Mouse (Mus musculus): Measurements from ENCODE around the gene Plppr2. TPM values are rescaled to one million over a fixed set of nuclear protein-coding genes. Genes with fewer than 3 reads are reported as not detected.
A peak's percentile ranks its signal among the peaks of the same experiment; 100 is the strongest.

Plppr2 gene
- polyA plus RNA-seq, 1 experiment from 2014 or later = 8.7 TPM

GRCm38 (mm10) chr9:21926784-21927183, 10.0 kb upstream of the Plppr2 start:
- no peak for DNase-seq (ENCODE audit: low spot score)
- Histone ChIP-seq H3K36me3 (ENCODE audit: control insufficient read depth, insufficient read depth, low read length) (no peaks in the 10 kb centered on the region), H3K4me2 (ENCODE audit: low read length) (peak overlapping the region; percentile 80), H3K27me3 (replicated peaks; ENCODE audit: control insufficient read depth, insufficient read depth, low read length) (no peaks in the 10 kb centered on the region), H3K4me3 (ENCODE audit: low read depth, low read length) (peak overlapping the region; percentile 64), H3K27ac (ENCODE audit: low read depth) (peak overlapping the region; percentile 57; the same call in 1 of the 2 replicates), H3K9ac (ENCODE audit: low read length) (peak overlapping the region; percentile 69), H3K9me3 (ENCODE audit: control insufficient read depth, low read length) (no peaks in the 10 kb centered on the region), H3K4me1 (replicated peaks; ENCODE audit: control insufficient read depth, insufficient read depth, low read length) (peaks cover 14% of the 10 kb centered on the region)
- ATAC-seq (replicated peaks; ENCODE audit: low FRiP score, low TSS enrichment, low read depth) = peak; percentile 9; the same call in 1 of the 2 replicates
- WGBS = 0% methylated on average over 6 of the region's 6 CpGs

GRCm38 (mm10) chr9:21927208-21927753, 9.6 kb upstream of the Plppr2 start, which contains the start of the genes Ccdc159 and Tmem205:
TSS of gene Ccdc159 (plus strand) at chr9:21927471.
TSS of gene Tmem205 (minus strand) at chr9:21927556.
- no peaks in the 10 kb centered on the region for H3K27me3 ChIP-seq (replicated peaks; ENCODE audit: control insufficient read depth, insufficient read depth, low read length)
- WGBS = 0% methylated on average over 28 of the region's 28 CpGs

GRCm38 (mm10) chr9:21929208-21929607, 7.6 kb upstream of the Plppr2 start:
- H3K27me3 ChIP-seq (replicated peaks; ENCODE audit: control insufficient read depth, insufficient read depth, low read length) = no peaks in the 10 kb centered on the region
- peaks cover 14% of the 10 kb centered on the region for H3K4me1 ChIP-seq (replicated peaks; ENCODE audit: control insufficient read depth, insufficient read depth, low read length)
- DNase-seq (ENCODE audit: low spot score) (peak; percentile 50), ATAC-seq (replicated peaks; ENCODE audit: low FRiP score, low TSS enrichment, low read depth) (no peak)
- H3K27ac ChIP-seq (ENCODE audit: low read depth) = no peak overlapping the region
- no peak overlapping the region for H3K9ac ChIP-seq (ENCODE audit: low read length)
- no peak overlapping the region for H3K4me2 ChIP-seq (ENCODE audit: low read length)
- H3K36me3 ChIP-seq (ENCODE audit: control insufficient read depth, insufficient read depth, low read length) = no peaks in the 10 kb centered on the region
- WGBS = 79% methylated on average over 3 of the region's 3 CpGs
- H3K4me3 ChIP-seq (ENCODE audit: low read depth, low read length) = no peak overlapping the region
- H3K9me3 ChIP-seq (ENCODE audit: control insufficient read depth, low read length) = no peaks in the 10 kb centered on the region

More at GRCm38 (mm10) chr9:21927208-21927753, 9.6 kb upstream of the Plppr2 start, which contains the start of the genes Ccdc159 and Tmem205:
- Histone ChIP-seq H3K4me1 (replicated peaks; ENCODE audit: control insufficient read depth, insufficient read depth, low read length) (peaks cover 14% of the 10 kb centered on the region), H3K4me2 (ENCODE audit: low read length) (peak within 1 kb of the TSS; percentile 80), H3K36me3 (ENCODE audit: control insufficient read depth, insufficient read depth, low read length) (no peaks in the 10 kb centered on the region), H3K27ac (ENCODE audit: low read depth) (peak within 1 kb of the TSS; percentile 57; the same call in 1 of the 2 replicates), H3K4me3 (ENCODE audit: low read depth, low read length) (peak within 1 kb of the TSS; percentile 64), H3K9me3 (ENCODE audit: control insufficient read depth, low read length) (no peaks in the 10 kb centered on the region), H3K9ac (ENCODE audit: low read length) (peak within 1 kb of the TSS; percentile 69)
- DNase-seq (ENCODE audit: low spot score) (peak; percentile 88), ATAC-seq (replicated peaks; ENCODE audit: low FRiP score, low TSS enrichment, low read depth) (peak; percentile 99)

GRCm38 (mm10) chr9:21932006-21932405, 4.8 kb upstream of the Plppr2 start:
- DNase-seq (ENCODE audit: low spot score) = no peak

GRCm38 (mm10) chr9:21932445-21933137, 4.2 kb upstream of the Plppr2 start:
- peak; percentile 47 for DNase-seq (ENCODE audit: low spot score)
- Histone ChIP-seq H3K4me1 (replicated peaks; ENCODE audit: control insufficient read depth, insufficient read depth, low read length) (peaks cover 10% of the 10 kb centered on the region), H3K4me2 (ENCODE audit: low read length) (no peak overlapping the region), H3K4me3 (ENCODE audit: low read depth, low read length) (no peak overlapping the region), H3K9me3 (ENCODE audit: control insufficient read depth, low read length) (no peaks in the 10 kb centered on the region), H3K9ac (ENCODE audit: low read length) (no peak overlapping the region), H3K36me3 (ENCODE audit: control insufficient read depth, insufficient read depth, low read length) (no peaks in the 10 kb centered on the region), H3K27ac (ENCODE audit: low read depth) (no peak overlapping the region), H3K27me3 (replicated peaks; ENCODE audit: control insufficient read depth, insufficient read depth, low read length) (no peaks in the 10 kb centered on the region)
- no peak for ATAC-seq (replicated peaks; ENCODE audit: low FRiP score, low TSS enrichment, low read depth)
- 58% methylated on average over 12 of the region's 12 CpGs for WGBS

More at GRCm38 (mm10) chr9:21932006-21932405, 4.8 kb upstream of the Plppr2 start:
- no peak overlapping the region for H3K9ac ChIP-seq (ENCODE audit: low read length)
- no peak overlapping the region for H3K4me2 ChIP-seq (ENCODE audit: low read length)
- no peaks in the 10 kb centered on the region for H3K9me3 ChIP-seq (ENCODE audit: control insufficient read depth, low read length)
- H3K27ac ChIP-seq (ENCODE audit: low read depth) = no peak overlapping the region
- H3K36me3 ChIP-seq (ENCODE audit: control insufficient read depth, insufficient read depth, low read length) = no peaks in the 10 kb centered on the region
- no peaks in the 10 kb centered on the region for H3K27me3 ChIP-seq (replicated peaks; ENCODE audit: control insufficient read depth, insufficient read depth, low read length)
- no peak for ATAC-seq (replicated peaks; ENCODE audit: low FRiP score, low TSS enrichment, low read depth)
- H3K4me3 ChIP-seq (ENCODE audit: low read depth, low read length) = no peak overlapping the region
- 56% methylated on average over 2 of the region's 2 CpGs for WGBS
- peaks cover 12% of the 10 kb centered on the region for H3K4me1 ChIP-seq (replicated peaks; ENCODE audit: control insufficient read depth, insufficient read depth, low read length)

- Histone ChIP-seq H3K9me3 (ENCODE audit: control insufficient read depth, low read length) (no peaks in the 10 kb centered on the region), H3K27me3 (replicated peaks; ENCODE audit: control insufficient read depth, insufficient read depth, low read length) (no peaks in the 10 kb centered on the region), H3K4me3 (ENCODE audit: low read depth, low read length) (no peak overlapping the region), H3K4me2 (ENCODE audit: low read length) (no peak overlapping the region), H3K27ac (ENCODE audit: low read depth) (no peak overlapping the region), H3K9ac (ENCODE audit: low read length) (no peak overlapping the region), H3K36me3 (ENCODE audit: control insufficient read depth, insufficient read depth, low read length) (no peaks in the 10 kb centered on the region), H3K4me1 (replicated peaks; ENCODE audit: control insufficient read depth, insufficient read depth, low read length) (peaks cover 10% of the 10 kb centered on the region; the same call in 1 of the 2 replicates)
- DNase-seq (ENCODE audit: low spot score) = peak; percentile 41
- 89% methylated on average over 12 of the region's 12 CpGs for WGBS
- no peak for ATAC-seq (replicated peaks; ENCODE audit: low FRiP score, low TSS enrichment, low read depth)
Observed at GRCm38 (mm10) chr9:21934021-21934420, 2.8 kb upstream of the Plppr2 start.

- 88% methylated on average over 7 of the region's 7 CpGs for WGBS
- no peak for ATAC-seq (replicated peaks; ENCODE audit: low FRiP score, low TSS enrichment, low read depth)
- no peak overlapping the region for H3K9ac ChIP-seq (ENCODE audit: low read length)
- no peaks in the 10 kb centered on the region for H3K27me3 ChIP-seq (replicated peaks; ENCODE audit: control insufficient read depth, insufficient read depth, low read length)
- H3K4me3 ChIP-seq (ENCODE audit: low read depth, low read length) = no peak overlapping the region
- H3K4me2 ChIP-seq (ENCODE audit: low read length) = no peak overlapping the region
- DNase-seq (ENCODE audit: low spot score) = no peak
- H3K36me3 ChIP-seq (ENCODE audit: control insufficient read depth, insufficient read depth, low read length) = no peaks in the 10 kb centered on the region
- H3K27ac ChIP-seq (ENCODE audit: low read depth) = no peak overlapping the region
- peaks cover 10% of the 10 kb centered on the region; the same call in 1 of the 2 replicates for H3K4me1 ChIP-seq (replicated peaks; ENCODE audit: control insufficient read depth, insufficient read depth, low read length)
- H3K9me3 ChIP-seq (ENCODE audit: control insufficient read depth, low read length) = no peaks in the 10 kb centered on the region
Observed at GRCm38 (mm10) chr9:21935466-21936131, 1.2 kb upstream of the Plppr2 start.

GRCm38 (mm10) chr9:21937711-21938175, 910 bp downstream of the Plppr2 start:
- no peak overlapping the region for H3K9ac ChIP-seq (ENCODE audit: low read length)
- H3K27ac ChIP-seq (ENCODE audit: low read depth) = no peak overlapping the region
- 82% methylated on average over 4 of the region's 4 CpGs for WGBS
- H3K27me3 ChIP-seq (replicated peaks; ENCODE audit: control insufficient read depth, insufficient read depth, low read length) = no peaks in the 10 kb centered on the region
- H3K9me3 ChIP-seq (ENCODE audit: control insufficient read depth, low read length) = no peaks in the 10 kb centered on the region
- H3K36me3 ChIP-seq (ENCODE audit: control insufficient read depth, insufficient read depth, low read length) = no peaks in the 10 kb centered on the region
- H3K4me2 ChIP-seq (ENCODE audit: low read length) = peak overlapping the region; percentile 59
- DNase-seq (ENCODE audit: low spot score) = no peak
- no peak overlapping the region for H3K4me3 ChIP-seq (ENCODE audit: low read depth, low read length)
- ATAC-seq (replicated peaks; ENCODE audit: low FRiP score, low TSS enrichment, low read depth) = no peak
- peaks cover 10% of the 10 kb centered on the region; the same call in 1 of the 2 replicates for H3K4me1 ChIP-seq (replicated peaks; ENCODE audit: control insufficient read depth, insufficient read depth, low read length)

All from intestine, embryonic 14.5 days (tissue).